Mouse (Mus musculus) ES-E14 (cell line): Measurements from ENCODE around the gene Cryaa.

Experiments used
- CHD2 ChIP-seq: IDR thresholded peaks from 2 replicates; pipeline ENCODE4 v1.6.1; 2014; ENCODE audit warnings: mild to moderate bottlenecking, low read depth, low read length, inconsistent platforms
- MAFK ChIP-seq: IDR thresholded peaks from 2 replicates; pipeline ENCODE4 v1.6.1; 2014; ENCODE audit warnings: mild to moderate bottlenecking, low read depth, low read length, inconsistent platforms; ENCODE audit not compliant: insufficient read depth
- ZNF384 ChIP-seq: IDR thresholded peaks from 2 replicates; pipeline ENCODE4 v1.6.1; 2012; ENCODE audit warnings: low read depth, low read length, inconsistent platforms

- TF ChIP-seq ZNF384 (no peak), MAFK (no peak), CHD2 (no peak)
Observed at GRCm38 (mm10) chr17:31672279-31672678, 5.3 kb upstream of the Cryaa start.
